Mouse (Mus musculus): Measurements from ENCODE around the gene Pm20d1.

GRCm38 (mm10) chr1:131769296-131769695 lies 27.9 kb upstream of the Pm20d1 start:
- TF ChIP-seq POLR2A (IDR thresholded peaks at IDR 0.05; ENCODE audit: borderline replicate concordance, control insufficient read depth, low read depth, low read length) (no peak), CTCF (IDR thresholded peaks at IDR 0.05; ENCODE audit: control insufficient read depth, insufficient read depth, low read length) (no peak)
